Mouse (Mus musculus): ENCODE data around the gene Uts2.

- no peak for TF ChIP-seq CTCF (IDR thresholded peaks at IDR 0.05; ENCODE audit: extremely low read depth, insufficient read length, insufficient replicate concordance, low read depth, low read length)
- no peak for TF ChIP-seq POLR2A (IDR thresholded peaks at IDR 0.05; ENCODE audit: low read depth, low read length)
Measured at GRCm38 (mm10) chr4:151046524-151046923, 49.6 kb downstream of the Uts2 start.
